In genomic region chr2:25371764-25372643, GRCm38 (mm10) we compare ENCODE assay signal across 8 mouse cellular contexts. TPM values are rescaled to one million over a fixed set of nuclear protein-coding genes. Genes with fewer than 3 reads are reported as not detected.
DNase-seq lines count a peak whose midpoint lies in the region; ATAC-seq and TF ChIP-seq lines count a peak whose summit lies in the region.

Gene Sapcd2, plus strand, starts transcription at chr2:25372321.

- H3ac ChIP-seq in C2C12 (ENCODE audit: control insufficient read depth, insufficient read length, low read depth): peak within 1 kb of the TSS; percentile 75

- ATAC-seq in embryonic facial prominence, embryonic 15.5 days (ENCODE audit: insufficient number of reproducible peaks, low FRiP score, low TSS enrichment, low read depth): peak; percentile 90
- peak; percentile 94 for ATAC-seq in limb, embryonic 13.5 days (ENCODE audit: low FRiP score, low read depth)
- ATAC-seq in midbrain, embryonic 15.5 days (replicated peaks): peak; percentile 92

- H3K9me3 ChIP-seq in embryonic facial prominence, embryonic 15.5 days (replicated peaks): no peaks in the 10 kb centered on the region
- H3K9me3 ChIP-seq in limb, embryonic 13.5 days: no peaks in the 10 kb centered on the region
- no peaks in the 10 kb centered on the region for H3K9me3 ChIP-seq in midbrain, embryonic 15.5 days

- peak within 1 kb of the TSS; percentile 79 for H3K4me3 ChIP-seq in C2C12 (ENCODE audit: insufficient read depth, poor library complexity, severe bottlenecking)
- H3K4me3 ChIP-seq in bone marrow macrophage, adult 2 months (ENCODE audit: insufficient read depth, low read length): peak within 1 kb of the TSS; percentile 77
- H3K4me3 ChIP-seq in embryonic facial prominence, embryonic 15.5 days (replicated peaks): peak within 1 kb of the TSS; percentile 71
- H3K4me3 ChIP-seq in limb, embryonic 13.5 days: peak within 1 kb of the TSS; percentile 79
- peak within 1 kb of the TSS; percentile 54 for H3K4me3 ChIP-seq in midbrain, embryonic 15.5 days

- peak; percentile 87 to 91 for DNase-seq in heart, adult 9 months (ENCODE audit: low spot score in 2 of 2)
- peak; percentile 87 for DNase-seq in kidney, adult 9 months
- DNase-seq in spleen, adult 18-20 months: peak; percentile 70 to 77

- H3K27me3 ChIP-seq in C2C12 (ENCODE audit: control insufficient read depth, insufficient read depth, insufficient read length): no peaks in the 10 kb centered on the region
- no peaks in the 10 kb centered on the region for H3K27me3 ChIP-seq in embryonic facial prominence, embryonic 15.5 days
- H3K27me3 ChIP-seq in limb, embryonic 13.5 days: peaks cover 7% of the 10 kb centered on the region
- peaks cover 4% of the 10 kb centered on the region; the same call in 1 of the 2 replicates for H3K27me3 ChIP-seq in midbrain, embryonic 15.5 days (replicated peaks)

- H3K79me2 ChIP-seq in C2C12 (ENCODE audit: control insufficient read depth, insufficient read depth): peaks cover 22% of the 10 kb centered on the region

- TF ChIP-seq CTCF in C2C12 (IDR thresholded peaks at IDR 0.05; ENCODE audit: control insufficient read depth, insufficient read depth, insufficient read length): no peak
- no peak for TF ChIP-seq CTCF in bone marrow macrophage, adult 2 months (IDR thresholded peaks at IDR 0.05; ENCODE audit: low read depth, low read length)

- H3K27ac ChIP-seq in bone marrow macrophage, adult 2 months (ENCODE audit: insufficient read depth, low read depth, low read length): peak within 1 kb of the TSS; percentile 47
- peak within 1 kb of the TSS; percentile 85 for H3K27ac ChIP-seq in embryonic facial prominence, embryonic 15.5 days (replicated peaks)
- peak within 1 kb of the TSS; percentile 83 for H3K27ac ChIP-seq in limb, embryonic 13.5 days
- H3K27ac ChIP-seq in midbrain, embryonic 15.5 days: peak within 1 kb of the TSS; percentile 72

- peak within 1 kb of the TSS; percentile 55 for H3K9ac ChIP-seq in embryonic facial prominence, embryonic 15.5 days
- peak within 1 kb of the TSS; percentile 75 for H3K9ac ChIP-seq in limb, embryonic 13.5 days
- peak within 1 kb of the TSS; percentile 55 for H3K9ac ChIP-seq in midbrain, embryonic 15.5 days

- peaks cover 3% of the 10 kb centered on the region for H3K79me3 ChIP-seq in C2C12 (ENCODE audit: low read depth)

- no peak for TF ChIP-seq POLR2A in bone marrow macrophage, adult 2 months (IDR thresholded peaks at IDR 0.05; ENCODE audit: borderline replicate concordance, low read depth, low read length)

- H3K4me1 ChIP-seq in bone marrow macrophage, adult 2 months (ENCODE audit: control insufficient read depth, insufficient read depth, low read length): peaks cover 3% of the 10 kb centered on the region
- H3K4me1 ChIP-seq in embryonic facial prominence, embryonic 15.5 days: peaks cover 31% of the 10 kb centered on the region
- peaks cover 28% of the 10 kb centered on the region for H3K4me1 ChIP-seq in limb, embryonic 13.5 days
- peaks cover 21% of the 10 kb centered on the region for H3K4me1 ChIP-seq in midbrain, embryonic 15.5 days

- H3K4me2 ChIP-seq in embryonic facial prominence, embryonic 15.5 days (replicated peaks): peak within 1 kb of the TSS; percentile 99
- H3K4me2 ChIP-seq in limb, embryonic 13.5 days (replicated peaks): peak within 1 kb of the TSS; percentile 98
- peak within 1 kb of the TSS; percentile 96 for H3K4me2 ChIP-seq in midbrain, embryonic 15.5 days

- under 1% methylated on average over 65 of the region's 65 CpGs for WGBS in embryonic facial prominence, embryonic 15.5 days
- under 1% methylated on average over 65 of the region's 65 CpGs for WGBS in limb, embryonic 13.5 days
- WGBS in midbrain, embryonic 15.5 days: under 1% methylated on average over 65 of the region's 65 CpGs

- peaks cover 15% of the 10 kb centered on the region for H3K36me3 ChIP-seq in C2C12 (ENCODE audit: control insufficient read depth, insufficient read depth)
- H3K36me3 ChIP-seq in embryonic facial prominence, embryonic 15.5 days: peaks cover 16% of the 10 kb centered on the region
- peaks cover 21% of the 10 kb centered on the region for H3K36me3 ChIP-seq in limb, embryonic 13.5 days
- H3K36me3 ChIP-seq in midbrain, embryonic 15.5 days (replicated peaks): no peaks in the 10 kb centered on the region

TF ChIP-seq in C2C12, 6 proteins besides CTCF, POLR2A, EP300 and RAD21:
- TF ChIP-seq FOSL1 (IDR thresholded peaks at IDR 0.05; ENCODE audit: insufficient read depth, low read length, poor library complexity, severe bottlenecking) (no peak), MYOD1 (IDR thresholded peaks at IDR 0.05; ENCODE audit: control insufficient read depth, insufficient read length, low read depth) (no peak), USF1 (IDR thresholded peaks at IDR 0.05; ENCODE audit: low read depth) (no peak), MAX (IDR thresholded peaks at IDR 0.05) (no peak), CEBPB (IDR thresholded peaks at IDR 0.05; ENCODE audit: low read depth) (no peak), MYOG (IDR thresholded peaks at IDR 0.05; ENCODE audit: control insufficient read depth, extremely low read depth, insufficient read length) (no peak)
TF ChIP-seq in C2C12: peak in this region for 0.

RNA-seq across cellular contexts. Expression of gene Sapcd2, which starts in this region (rescaled TPM):
- 25.8 TPM for polyA plus RNA-seq in C2C12 (2012; fragmentation: generic; extraction: Trizol)
- 7.2 and 8.0 TPM in 2 replicates for polyA plus RNA-seq in bone marrow macrophage, adult 2 months (2012; ENCODE audit: insufficient read depth, insufficient read length, missing spikeins)
- polyA plus RNA-seq in embryonic facial prominence, embryonic 15.5 days (2015; fragmentation: Nextera tagmentation; extraction: Ambion mirVana): 29.2 and 32.8 TPM in 2 replicates
- polyA plus RNA-seq in limb, embryonic 13.5 days (2015; fragmentation: Nextera tagmentation; extraction: Ambion mirVana): 43.4 and 45.5 TPM in 2 replicates
- 11.1 and 14.7 TPM in 2 replicates for polyA plus RNA-seq in midbrain, embryonic 15.5 days (2015; fragmentation: Nextera tagmentation; extraction: Ambion mirVana)

Comparison
In these comparisons a context has a peak if more than half of its experiments do, and no peak if none do; other contexts are left out.
1. Peak in every context shown above with its lines: DNase-seq, ATAC-seq, H3K4me3 ChIP-seq and H3K27ac ChIP-seq.